Mouse (Mus musculus): ENCODE data around the gene Sdk2.

- TF ChIP-seq CTCF (IDR thresholded peaks at IDR 0.05; ENCODE audit: insufficient read depth, low read length) (no peak), POLR2A (IDR thresholded peaks at IDR 0.05; ENCODE audit: borderline replicate concordance, extremely low read depth, low read depth, low read length) (no peak)
Measured at GRCm38 (mm10) chr11:113928291-113928690, 138.6 kb downstream of the Sdk2 start.

All from lung, adult 2 months (tissue).